Mouse (Mus musculus): ENCODE results near the gene Rab1b.

DNA sequence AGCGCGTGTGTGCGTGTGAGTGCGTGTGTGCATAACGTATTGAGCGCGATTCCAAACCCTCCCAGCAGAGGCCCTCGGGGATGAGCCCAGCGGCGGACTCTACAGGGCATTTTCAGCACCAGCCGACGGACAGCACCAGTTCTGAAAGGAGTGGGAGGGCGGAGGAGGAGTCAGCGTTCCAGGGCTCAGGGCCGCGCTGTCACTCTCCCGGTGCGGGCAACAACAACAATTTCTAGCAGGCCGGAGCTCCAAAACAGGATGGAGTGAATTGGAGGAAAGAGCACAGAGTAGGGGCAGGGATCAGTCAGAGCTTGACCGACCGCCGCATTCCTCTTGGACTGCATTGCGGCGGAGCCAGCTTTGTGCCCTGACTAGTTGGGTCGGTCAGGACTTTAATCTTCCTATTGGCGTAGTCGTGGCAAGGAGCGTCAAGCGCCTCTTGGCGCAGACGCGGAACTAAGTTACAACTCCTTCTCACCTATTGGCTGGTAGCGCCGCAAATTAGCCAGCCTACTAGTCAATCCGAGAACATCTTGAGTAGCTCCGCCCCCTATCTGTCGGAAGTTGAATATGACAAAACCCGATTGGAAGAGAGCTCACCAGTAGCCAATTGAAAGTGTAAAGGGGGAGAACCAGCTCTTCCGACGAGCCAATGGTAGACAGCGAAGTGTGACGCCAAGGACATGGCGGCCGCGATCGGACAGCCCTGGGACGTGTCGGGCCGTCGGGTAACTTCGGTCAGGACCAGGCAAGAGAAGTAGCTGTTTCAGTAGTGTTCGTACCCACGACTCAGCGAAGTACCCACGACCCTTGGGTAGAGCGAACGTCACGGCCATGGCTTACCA, 18.8 kb downstream of the Rab1b start, which contains the start of gene Yif1a:
- peak; percentile 57 for TF ChIP-seq CTCF (conservative IDR thresholded peaks at IDR 0.05; ENCODE audit: insufficient read depth, insufficient read length, low read depth, low read length)
- TF ChIP-seq POLR2A (IDR thresholded peaks at IDR 0.05; ENCODE audit: low read depth, low read length), result peak; percentile 78

All from kidney, adult 2 months (tissue).